Mouse (Mus musculus): ENCODE results near the gene Sgip1. TPM values are rescaled to one million over a fixed set of nuclear protein-coding genes. Genes with fewer than 3 reads are reported as not detected.

The Sgip1 gene
- 66.1 and 68.0 TPM in 2 replicates for polyA plus RNA-seq (2015; fragmentation: Nextera tagmentation; extraction: Ambion mirVana)

GRCm38 (mm10) chr4:102741287-102741686, at the start of gene Sgip1:
Sgip1 (plus strand) TSS chr4:102741297.
- no peak within 1 kb of the TSS for H3K9ac ChIP-seq (ENCODE audit: low read depth, low read length)
- H3K9me3 ChIP-seq (ENCODE audit: control insufficient read depth, low read length): no peaks in the 10 kb centered on the region
- no peak within 1 kb of the TSS for H3K4me3 ChIP-seq (ENCODE audit: low read length)
- H3K36me3 ChIP-seq (ENCODE audit: control insufficient read depth, insufficient read depth, low read length): no peaks in the 10 kb centered on the region
- no peak within 1 kb of the TSS for H3K4me2 ChIP-seq (ENCODE audit: low read length)
- no peak for ATAC-seq
- no peak within 1 kb of the TSS for H3K27ac ChIP-seq (ENCODE audit: low read depth, low read length)
- H3K4me1 ChIP-seq (ENCODE audit: control insufficient read depth, insufficient read depth, low read depth, low read length): no peaks in the 10 kb centered on the region
- WGBS: 77% methylated on average over 8 of the region's 8 CpGs
- no peaks in the 10 kb centered on the region for H3K27me3 ChIP-seq (replicated peaks; ENCODE audit: control insufficient read depth, insufficient read depth, low read length)

DNA sequence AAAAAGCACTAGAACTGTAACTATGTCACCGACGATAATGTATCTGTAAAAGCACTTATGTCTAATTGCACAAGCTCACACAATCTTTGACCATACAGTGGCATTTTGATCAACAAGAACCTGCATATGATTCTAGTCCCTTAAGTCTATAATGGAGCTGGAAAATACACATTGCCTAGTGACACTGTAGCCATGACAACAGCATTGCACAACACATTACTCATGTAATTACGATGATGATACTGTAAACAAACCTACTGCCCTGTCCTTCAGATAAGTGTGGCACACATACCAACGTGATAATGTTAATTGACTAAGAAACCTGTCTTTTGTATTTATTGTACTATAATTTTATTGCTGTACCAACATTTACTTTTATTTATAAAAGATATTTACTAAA, 49.7 kb upstream of the Sgip1 start:
- no peaks in the 10 kb centered on the region for H3K4me1 ChIP-seq (ENCODE audit: control insufficient read depth, insufficient read depth, low read depth, low read length)
- H3K4me3 ChIP-seq (ENCODE audit: low read length): no peak overlapping the region
- no peak overlapping the region for H3K27ac ChIP-seq (ENCODE audit: low read depth, low read length)
- no peaks in the 10 kb centered on the region for H3K36me3 ChIP-seq (ENCODE audit: control insufficient read depth, insufficient read depth, low read length)
- H3K9me3 ChIP-seq (ENCODE audit: control insufficient read depth, low read length): no peaks in the 10 kb centered on the region
- H3K27me3 ChIP-seq (replicated peaks; ENCODE audit: control insufficient read depth, insufficient read depth, low read length): no peaks in the 10 kb centered on the region
- no peak for ATAC-seq
- H3K4me2 ChIP-seq (ENCODE audit: low read length): no peak overlapping the region
- no peak overlapping the region for H3K9ac ChIP-seq (ENCODE audit: low read depth, low read length)
- WGBS: 69% methylated on average over 4 of the region's 4 CpGs

DNA sequence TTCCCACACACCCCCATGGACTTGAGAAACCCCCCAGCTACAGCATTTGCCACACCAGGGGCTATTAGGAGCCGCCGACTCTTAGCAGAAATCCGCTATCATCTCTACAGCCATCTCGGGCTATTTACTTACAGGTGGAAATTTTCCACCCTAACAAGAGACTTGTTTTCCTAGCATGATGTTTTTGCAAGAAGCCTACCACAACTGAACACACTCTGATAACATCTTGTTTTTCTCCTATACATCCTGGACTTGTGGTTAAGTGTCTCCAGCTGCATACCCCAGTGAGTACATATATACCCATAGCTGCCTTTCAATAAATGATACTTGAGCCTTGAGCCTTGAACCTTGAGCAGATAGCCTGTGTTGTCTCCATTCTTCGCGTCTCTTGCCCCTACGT, 43.1 kb upstream of the Sgip1 start:
- no peaks in the 10 kb centered on the region for H3K27me3 ChIP-seq (replicated peaks; ENCODE audit: control insufficient read depth, insufficient read depth, low read length)
- H3K27ac ChIP-seq (ENCODE audit: low read depth, low read length): no peak overlapping the region
- H3K9me3 ChIP-seq (ENCODE audit: control insufficient read depth, low read length): peaks cover 3% of the 10 kb centered on the region; the same call in 1 of the 2 replicates
- no peak for ATAC-seq
- H3K4me3 ChIP-seq (ENCODE audit: low read length): no peak overlapping the region
- H3K4me2 ChIP-seq (ENCODE audit: low read length): no peak overlapping the region
- no peaks in the 10 kb centered on the region for H3K36me3 ChIP-seq (ENCODE audit: control insufficient read depth, insufficient read depth, low read length)
- no peaks in the 10 kb centered on the region for H3K4me1 ChIP-seq (ENCODE audit: control insufficient read depth, insufficient read depth, low read depth, low read length)
- 94% methylated on average over 7 of the region's 7 CpGs for WGBS
- no peak overlapping the region for H3K9ac ChIP-seq (ENCODE audit: low read depth, low read length)

DNA sequence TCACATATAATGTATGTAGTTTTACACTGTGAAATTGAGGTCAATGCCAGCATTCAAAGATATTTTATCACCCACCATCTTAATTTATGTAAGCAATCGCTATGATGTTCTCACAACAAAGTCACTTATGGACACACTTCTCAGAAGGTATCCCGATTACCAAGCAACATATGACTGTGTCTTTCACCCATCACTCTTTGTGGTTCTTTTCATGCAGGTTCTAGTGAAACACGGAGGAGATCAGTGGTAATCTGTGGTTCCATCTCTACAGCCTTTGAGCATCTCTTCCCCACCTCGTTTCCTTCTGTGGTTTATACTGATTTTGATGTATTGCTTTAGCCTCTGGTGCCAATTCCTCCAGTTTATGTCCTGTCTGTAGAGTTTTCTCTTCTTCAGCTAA, 29.4 kb upstream of the Sgip1 start:
- H3K4me3 ChIP-seq (ENCODE audit: low read length): no peak overlapping the region
- H3K36me3 ChIP-seq (ENCODE audit: control insufficient read depth, insufficient read depth, low read length): no peaks in the 10 kb centered on the region
- no peak for ATAC-seq
- H3K9me3 ChIP-seq (ENCODE audit: control insufficient read depth, low read length): no peaks in the 10 kb centered on the region
- no peaks in the 10 kb centered on the region for H3K27me3 ChIP-seq (replicated peaks; ENCODE audit: control insufficient read depth, insufficient read depth, low read length)
- H3K4me1 ChIP-seq (ENCODE audit: control insufficient read depth, insufficient read depth, low read depth, low read length): no peaks in the 10 kb centered on the region
- 84% methylated on average over 4 of the region's 4 CpGs for WGBS
- no peak overlapping the region for H3K9ac ChIP-seq (ENCODE audit: low read depth, low read length)
- H3K4me2 ChIP-seq (ENCODE audit: low read length): no peak overlapping the region
- no peak overlapping the region for H3K27ac ChIP-seq (ENCODE audit: low read depth, low read length)

DNA sequence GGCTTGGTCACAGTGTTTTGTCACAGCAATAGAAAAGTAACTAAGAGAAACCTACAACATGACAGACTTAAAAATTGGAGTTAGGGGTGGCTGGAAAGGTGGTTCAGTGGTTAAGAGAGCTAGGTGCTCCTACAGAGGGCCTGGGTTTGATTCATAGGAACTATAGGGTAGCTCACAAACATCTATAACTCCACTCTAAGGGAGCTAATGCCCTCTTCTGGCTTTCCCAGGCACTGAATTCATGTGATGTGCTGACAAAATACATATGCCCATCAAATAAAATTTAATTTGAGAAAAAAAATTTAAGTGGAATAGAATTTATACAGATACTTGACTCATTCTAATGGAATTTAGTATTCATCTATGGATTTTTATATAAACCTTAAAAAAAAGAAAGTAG, 25.6 kb upstream of the Sgip1 start:
- Histone ChIP-seq H3K9ac (ENCODE audit: low read depth, low read length) (no peak overlapping the region), H3K4me1 (ENCODE audit: control insufficient read depth, insufficient read depth, low read depth, low read length) (no peaks in the 10 kb centered on the region), H3K27me3 (replicated peaks; ENCODE audit: control insufficient read depth, insufficient read depth, low read length) (no peaks in the 10 kb centered on the region), H3K9me3 (ENCODE audit: control insufficient read depth, low read length) (no peaks in the 10 kb centered on the region), H3K27ac (ENCODE audit: low read depth, low read length) (no peak overlapping the region), H3K36me3 (ENCODE audit: control insufficient read depth, insufficient read depth, low read length) (no peaks in the 10 kb centered on the region), H3K4me2 (ENCODE audit: low read length) (no peak overlapping the region), H3K4me3 (ENCODE audit: low read length) (no peak overlapping the region)
- no peak for ATAC-seq

- no peak overlapping the region for H3K4me3 ChIP-seq (ENCODE audit: low read length)
- ATAC-seq: no peak
- H3K4me1 ChIP-seq (ENCODE audit: control insufficient read depth, insufficient read depth, low read depth, low read length): no peaks in the 10 kb centered on the region
- no peaks in the 10 kb centered on the region for H3K27me3 ChIP-seq (replicated peaks; ENCODE audit: control insufficient read depth, insufficient read depth, low read length)
- 71% methylated on average over 5 of the region's 5 CpGs for WGBS
- H3K27ac ChIP-seq (ENCODE audit: low read depth, low read length): no peak overlapping the region
- no peaks in the 10 kb centered on the region for H3K36me3 ChIP-seq (ENCODE audit: control insufficient read depth, insufficient read depth, low read length)
- no peak overlapping the region for H3K9ac ChIP-seq (ENCODE audit: low read depth, low read length)
- H3K9me3 ChIP-seq (ENCODE audit: control insufficient read depth, low read length): no peaks in the 10 kb centered on the region
- H3K4me2 ChIP-seq (ENCODE audit: low read length): no peak overlapping the region
These were observed 23.8 kb upstream of the Sgip1 start for GRCm38 (mm10) chr4:102717123-102717828.

- no peaks in the 10 kb centered on the region for H3K27me3 ChIP-seq (replicated peaks; ENCODE audit: control insufficient read depth, insufficient read depth, low read length)
- H3K36me3 ChIP-seq (ENCODE audit: control insufficient read depth, insufficient read depth, low read length): no peaks in the 10 kb centered on the region
- H3K27ac ChIP-seq (ENCODE audit: low read depth, low read length): no peak overlapping the region
- H3K9ac ChIP-seq (ENCODE audit: low read depth, low read length): no peak overlapping the region
- H3K4me2 ChIP-seq (ENCODE audit: low read length): no peak overlapping the region
- WGBS: 6% methylated on average over 1 of the region's 1 CpGs
- no peaks in the 10 kb centered on the region for H3K4me1 ChIP-seq (ENCODE audit: control insufficient read depth, insufficient read depth, low read depth, low read length)
- no peak overlapping the region for H3K4me3 ChIP-seq (ENCODE audit: low read length)
- no peaks in the 10 kb centered on the region for H3K9me3 ChIP-seq (ENCODE audit: control insufficient read depth, low read length)
- ATAC-seq: no peak
These were observed 21.6 kb upstream of the Sgip1 start for GRCm38 (mm10) chr4:102719535-102719934.

- WGBS: 80% methylated on average over 1 of the region's 1 CpGs
These were observed 21.1 kb upstream of the Sgip1 start for GRCm38 (mm10) chr4:102719951-102720350.

DNA sequence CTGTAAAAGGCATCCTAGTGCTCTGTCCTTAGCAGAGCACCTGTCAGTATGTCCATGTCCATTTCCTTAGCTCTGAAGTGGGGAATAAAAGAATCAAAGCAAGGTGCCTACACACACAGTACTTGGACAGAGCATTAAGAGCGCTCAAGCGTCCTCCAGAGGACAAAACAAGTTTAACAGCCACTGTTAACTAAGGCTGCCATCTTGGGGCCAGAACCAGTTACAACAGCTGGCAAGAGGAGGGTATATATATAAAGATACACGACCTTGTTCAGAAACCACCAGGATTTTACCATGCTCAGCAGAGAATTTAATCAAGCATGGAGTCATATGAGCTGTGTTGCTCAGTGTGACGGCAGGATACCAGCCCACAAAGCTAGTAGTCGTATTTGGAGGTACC, 16.7 kb upstream of the Sgip1 start:
- H3K9ac ChIP-seq (ENCODE audit: low read depth, low read length): no peak overlapping the region
- no peak overlapping the region for H3K27ac ChIP-seq (ENCODE audit: low read depth, low read length)
- no peaks in the 10 kb centered on the region for H3K27me3 ChIP-seq (replicated peaks; ENCODE audit: control insufficient read depth, insufficient read depth, low read length)
- no peaks in the 10 kb centered on the region for H3K4me1 ChIP-seq (ENCODE audit: control insufficient read depth, insufficient read depth, low read depth, low read length)
- no peaks in the 10 kb centered on the region for H3K9me3 ChIP-seq (ENCODE audit: control insufficient read depth, low read length)
- H3K4me2 ChIP-seq (ENCODE audit: low read length): no peak overlapping the region
- no peak for ATAC-seq
- no peak overlapping the region for H3K4me3 ChIP-seq (ENCODE audit: low read length)
- WGBS: 74% methylated on average over 5 of the region's 5 CpGs
- no peaks in the 10 kb centered on the region for H3K36me3 ChIP-seq (ENCODE audit: control insufficient read depth, insufficient read depth, low read length)

More at GRCm38 (mm10) chr4:102719951-102720350, 21.1 kb upstream of the Sgip1 start:
- Histone ChIP-seq H3K4me3 (ENCODE audit: low read length) (no peak overlapping the region), H3K9ac (ENCODE audit: low read depth, low read length) (no peak overlapping the region), H3K36me3 (ENCODE audit: control insufficient read depth, insufficient read depth, low read length) (no peaks in the 10 kb centered on the region), H3K4me2 (ENCODE audit: low read length) (no peak overlapping the region), H3K27ac (ENCODE audit: low read depth, low read length) (no peak overlapping the region), H3K4me1 (ENCODE audit: control insufficient read depth, insufficient read depth, low read depth, low read length) (no peaks in the 10 kb centered on the region), H3K27me3 (replicated peaks; ENCODE audit: control insufficient read depth, insufficient read depth, low read length) (no peaks in the 10 kb centered on the region), H3K9me3 (ENCODE audit: control insufficient read depth, low read length) (no peaks in the 10 kb centered on the region)
- no peak for ATAC-seq
